Mouse (Mus musculus) midbrain, postnatal 0 days (tissue): ENCODE results near the gene Uba1. TPM values are rescaled to one million over a fixed set of nuclear protein-coding genes. Genes with fewer than 3 reads are reported as not detected.

ENCODE experiments used
- ATAC-seq: fragments of 200-750 bp; cut with Nextera tagmentation; 2 replicates; pipeline ENCODE4 v1.8.0; 2017; ENCODE audit warnings: moderate number of reproducible peaks, mild to moderate bottlenecking, moderate TSS enrichment, moderate library complexity; ENCODE audit not compliant: low FRiP score
- DNase-seq: peaks from one replicate; pipeline ENCODE4 v3.0.0-alpha.2; 2015; ENCODE audit warnings: low spot score
- H3K27ac ChIP-seq: fragments of 300-500 bp; sonication (generic); 2 replicates; pipeline ENCODE4 v1.5.1; 2014; ENCODE audit warnings: low read depth, mild to moderate bottlenecking, low read length, mixed read lengths
- H3K27me3 ChIP-seq: fragments of 300-500 bp; sonication (generic); 2 replicates; pipeline ENCODE4 v1.6.1; 2014; ENCODE audit warnings: low read length, control low read depth, mixed read lengths; ENCODE audit not compliant: insufficient read depth
- H3K36me3 ChIP-seq: fragments of 300-500 bp; sonication (generic); 2 replicates; pipeline ENCODE4 v1.6.1; 2014; ENCODE audit warnings: low read length, control low read depth, mixed read lengths; ENCODE audit not compliant: insufficient read depth
- H3K4me1 ChIP-seq: fragments of 300-500 bp; sonication (generic); 2 replicates; pipeline ENCODE4 v1.6.1; 2014; ENCODE audit warnings: mild to moderate bottlenecking, control low read depth, antibody characterized with exemption, low read length, mixed read lengths; ENCODE audit not compliant: insufficient read depth
- H3K4me2 ChIP-seq: fragments of 300-500 bp; sonication (generic); 2 replicates; pipeline ENCODE4 v1.6.1; 2014; ENCODE audit warnings: low read depth, mild to moderate bottlenecking, low read length, mixed read lengths; ENCODE audit not compliant: poor library complexity, severe bottlenecking
- H3K4me3 ChIP-seq: fragments of 300-500 bp; sonication (generic); 2 replicates; pipeline ENCODE4 v1.5.1; 2014; ENCODE audit warnings: low read depth, mild to moderate bottlenecking, low read length, moderate library complexity
- H3K9ac ChIP-seq: fragments of 300-500 bp; sonication (generic); replicated peaks from 2 replicates; pipeline ENCODE4 v1.6.1; 2014; ENCODE audit warnings: mild to moderate bottlenecking, low read length, moderate library complexity, mixed read lengths; ENCODE audit not compliant: poor library complexity, severe bottlenecking
- H3K9me3 ChIP-seq: fragments of 300-500 bp; sonication (generic); 2 replicates; pipeline ENCODE4 v1.6.1; 2016; ENCODE audit warnings: low read length, control low read depth
- CTCF ChIP-seq: IDR thresholded peaks from 2 replicates; pipeline ENCODE4 v1.5.1; 2016; ENCODE audit warnings: antibody characterized with exemption, mild to moderate bottlenecking
- WGBS: fragments of 180-500 bp; shearing (Covaris S2); extraction: QIAGEN DNeasy Blood & Tissue Kit; methylation state at CpG from one replicate; pipeline ENCODE4 v1.1.7; 2014; 5-methylcytosine and 5-hydroxymethylcytosine counted together
- polyA plus RNA-seq: library from polyadenylated mRNA; unstranded; fragments of >200 nt; fragmentation: Nextera tagmentation; extraction: Ambion mirVana; gene quantifications from 2 replicates; pipeline ENCODE4 v1.2.1, GENCODE M21; 2015
- total RNA-seq: library from RNA; depleted of rRNA; stranded (reverse); fragments of >200 nt; gene quantifications from 2 replicates; pipeline ENCODE4 v1.2.3, GENCODE M21; 2014

The Uba1 gene
- total and polyA plus RNA-seq, 2 experiments from 2014 or later: 263 to 646 TPM

- no peak for TF ChIP-seq CTCF
- 73% methylated on average over 5 of the region's 5 CpGs for WGBS
- H3K36me3 ChIP-seq: peaks cover 16% of the 10 kb centered on the region
- no peak overlapping the region for H3K4me3 ChIP-seq
- H3K9me3 ChIP-seq: no peaks in the 10 kb centered on the region
- no peak overlapping the region for H3K9ac ChIP-seq
- no peaks in the 10 kb centered on the region for H3K27me3 ChIP-seq
- H3K4me2 ChIP-seq: no peak overlapping the region
- DNase-seq (no peak), ATAC-seq (no peak)
- no peaks in the 10 kb centered on the region for H3K4me1 ChIP-seq
- no peak overlapping the region for H3K27ac ChIP-seq
These were observed 13.3 kb upstream of the Uba1 start for GRCm38 (mm10) chrX:20644780-20645179.

GRCm38 (mm10) chrX:20657593-20657992 is 533 bp upstream of the Uba1 start:
- Histone ChIP-seq H3K9me3 (no peaks in the 10 kb centered on the region), H3K9ac (no peak overlapping the region), H3K4me2 (peak overlapping the region; percentile 75; the same call in 1 of the 2 replicates), H3K27me3 (no peaks in the 10 kb centered on the region), H3K36me3 (no peaks in the 10 kb centered on the region), H3K4me1 (no peaks in the 10 kb centered on the region), H3K4me3 (peak overlapping the region; percentile 39; the same call in 1 of the 2 replicates), H3K27ac (no peak overlapping the region)
- TF ChIP-seq CTCF: no peak
- ATAC-seq (no peak), DNase-seq (no peak)
- WGBS: 33% methylated on average over 5 of the region's 5 CpGs

DNA sequence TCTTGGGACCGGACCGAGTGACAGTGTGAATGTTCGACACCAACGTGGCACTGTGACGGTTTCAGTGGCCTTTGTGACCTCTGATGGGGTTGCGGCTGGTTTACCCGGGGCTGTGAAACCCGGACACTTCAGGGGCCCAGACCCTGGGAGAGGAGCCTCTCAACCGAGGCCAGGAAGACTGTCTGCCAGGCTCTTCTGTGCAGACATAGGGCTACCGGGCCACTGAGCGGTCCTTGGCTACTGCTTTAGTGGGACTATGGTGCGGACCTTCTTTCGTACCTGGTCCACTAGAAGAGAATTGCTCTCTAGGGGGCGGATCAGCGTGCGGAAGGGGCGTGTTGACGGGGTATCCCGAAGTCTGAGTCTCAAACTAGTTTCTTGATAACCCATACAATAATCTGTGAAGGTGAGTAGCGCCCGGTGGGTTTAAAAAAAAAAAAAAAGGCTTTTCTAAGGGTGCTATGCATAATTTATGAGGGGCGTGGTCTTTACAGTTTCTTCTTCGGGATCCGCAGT is 823 bp downstream of the Uba1 start:
- no peaks in the 10 kb centered on the region for H3K9me3 ChIP-seq
- TF ChIP-seq CTCF: no peak
- no peak overlapping the region for H3K9ac ChIP-seq
- H3K27ac ChIP-seq: no peak overlapping the region
- H3K4me1 ChIP-seq: no peaks in the 10 kb centered on the region
- no peak for ATAC-seq
- DNase-seq: no peak
- WGBS: 18% methylated on average over 24 of the region's 24 CpGs
- H3K4me3 ChIP-seq: peak overlapping the region; percentile 39
- H3K4me2 ChIP-seq: peak overlapping the region; percentile 75
- no peaks in the 10 kb centered on the region for H3K27me3 ChIP-seq
- H3K36me3 ChIP-seq: no peaks in the 10 kb centered on the region

DNA sequence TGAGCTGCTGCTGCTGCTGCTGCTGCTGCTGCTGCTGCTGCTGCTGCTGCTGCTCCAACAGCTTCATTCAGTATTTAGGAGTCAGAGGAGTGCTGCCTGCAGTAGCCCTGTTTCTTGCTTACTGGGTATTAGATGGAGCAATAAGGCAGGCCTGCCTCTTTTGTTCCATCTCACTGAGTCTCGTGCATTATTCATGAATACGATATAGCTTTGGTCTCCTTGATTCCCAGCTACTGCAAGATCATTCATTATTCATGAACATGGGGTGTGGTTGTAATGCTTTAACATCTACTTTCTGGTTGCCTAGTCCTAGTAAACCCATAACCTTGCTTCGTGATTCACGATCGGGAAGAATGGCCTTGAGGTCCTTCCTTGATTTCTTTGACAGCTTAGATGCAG is 4.2 kb downstream of the Uba1 start:
- no peaks in the 10 kb centered on the region for H3K9me3 ChIP-seq
- H3K36me3 ChIP-seq: no peaks in the 10 kb centered on the region
- DNase-seq (no peak), ATAC-seq (peak; percentile 66)
- H3K4me3 ChIP-seq: peak overlapping the region; percentile 56; the same call in 1 of the 2 replicates
- H3K4me2 ChIP-seq: no peak overlapping the region
- no peak overlapping the region for H3K9ac ChIP-seq
- H3K4me1 ChIP-seq: no peaks in the 10 kb centered on the region
- 21% methylated on average over 5 of the region's 5 CpGs for WGBS
- no peaks in the 10 kb centered on the region for H3K27me3 ChIP-seq
- TF ChIP-seq CTCF: no peak
- H3K27ac ChIP-seq: peak overlapping the region; percentile 57

- ATAC-seq: peak; percentile 91
- no peaks in the 10 kb centered on the region for H3K4me1 ChIP-seq
- WGBS: 24% methylated on average over 27 of the region's 28 CpGs
These were observed 4.8 kb downstream of the Uba1 start for GRCm38 (mm10) chrX:20662716-20663443.

GRCm38 (mm10) chrX:20663444-20663790 is 5.3 kb downstream of the Uba1 start:
- H3K9ac ChIP-seq: peak overlapping the region; percentile 74
- no peak for DNase-seq

More at GRCm38 (mm10) chrX:20662716-20663443, 4.8 kb downstream of the Uba1 start:
- Histone ChIP-seq H3K4me3 (peak overlapping the region; percentile 56), H3K27ac (peak overlapping the region; percentile 94), H3K4me2 (peak overlapping the region; percentile 44), H3K9ac (peak overlapping the region; percentile 74), H3K27me3 (no peaks in the 10 kb centered on the region), H3K36me3 (no peaks in the 10 kb centered on the region), H3K9me3 (no peaks in the 10 kb centered on the region)
- TF ChIP-seq CTCF: peak; percentile 75
- peak; percentile 95 for DNase-seq

More at GRCm38 (mm10) chrX:20663444-20663790, 5.3 kb downstream of the Uba1 start:
- Histone ChIP-seq H3K4me3 (peak overlapping the region; percentile 56), H3K9me3 (no peaks in the 10 kb centered on the region), H3K36me3 (peaks cover 2% of the 10 kb centered on the region; the same call in 1 of the 2 replicates), H3K4me2 (peak overlapping the region; percentile 44), H3K4me1 (no peaks in the 10 kb centered on the region), H3K27me3 (no peaks in the 10 kb centered on the region), H3K27ac (peak overlapping the region; percentile 94)
- ATAC-seq: 0 out of 2 replicates have a peak, but pooled peaks have one; percentile 4
- TF ChIP-seq CTCF: no peak
- 23% methylated on average over 9 of the region's 9 CpGs for WGBS
